Mouse (Mus musculus) G1E (cell line): ENCODE results near the gene Cldn4. TPM values are rescaled to one million over a fixed set of nuclear protein-coding genes. Genes with fewer than 3 reads are reported as not detected.

Experiments used
- ATAC-seq: 2 replicates; pipeline ENCODE4 v1.8.0; 2016; ENCODE audit warnings: mild to moderate bottlenecking; ENCODE audit not compliant: insufficient number of reproducible peaks, poor library complexity, low FRiP score, severe bottlenecking; ENCODE audit errors: extremely low read depth
- DNase-seq: peaks from one replicate; pipeline ENCODE4 v3.0.0; 2012; ENCODE audit warnings: low spot score
- H3K27me3 ChIP-seq: 2 replicates; pipeline ENCODE4 v1.6.1; 2012; ENCODE audit warnings: mild to moderate bottlenecking, low read length, inconsistent platforms; ENCODE audit not compliant: insufficient read depth
- H3K36me3 ChIP-seq: replicated peaks from 2 replicates; pipeline ENCODE3; 2012; ENCODE audit warnings: mild to moderate bottlenecking, inconsistent platforms
- H3K4me1 ChIP-seq: 2 replicates; pipeline ENCODE4 v1.6.1; 2012; ENCODE audit warnings: low read depth, low read length, inconsistent platforms, mixed read lengths; ENCODE audit not compliant: insufficient read depth
- H3K4me3 ChIP-seq: 2 replicates; pipeline ENCODE4 v1.5.1; 2012; ENCODE audit warnings: low read depth, mild to moderate bottlenecking, inconsistent platforms, low read length, moderate library complexity, mixed read lengths
- H3K9me3 ChIP-seq: replicated peaks from 2 replicates; pipeline ENCODE4 v1.6.1; 2012; ENCODE audit warnings: inconsistent platforms
- CTCF ChIP-seq: IDR thresholded peaks from 2 replicates; pipeline ENCODE4 v1.5.1; 2012; ENCODE audit warnings: low read depth, low read length, inconsistent platforms, mixed read lengths
- GATA1 ChIP-seq: IDR thresholded peaks from 2 replicates; pipeline ENCODE4 v1.6.1; 2012; ENCODE audit warnings: borderline replicate concordance, low read length, inconsistent platforms, mixed read lengths
- GATA2 ChIP-seq: IDR thresholded peaks from 2 replicates; pipeline ENCODE4 v1.6.1; 2012; ENCODE audit warnings: low read depth, low read length, inconsistent platforms, borderline replicate concordance
- POLR2AphosphoS5 ChIP-seq: IDR thresholded peaks from 2 replicates; pipeline ENCODE4 v1.6.1; 2012; ENCODE audit warnings: low read depth, low read length, inconsistent platforms; ENCODE audit not compliant: insufficient replicate concordance
- TAL1 ChIP-seq: conservative IDR thresholded peaks from 2 replicates; pipeline ENCODE4 v1.6.1; 2012; ENCODE audit warnings: low read depth, low read length, inconsistent platforms, mixed read lengths
- polyA plus RNA-seq: library from polyadenylated mRNA; stranded (reverse); fragments of >175 nt; gene quantifications from 2 replicates; pipeline ENCODE4 v1.2.3, GENCODE M21; 2012
- total RNA-seq, 2 experiments: library from RNA; stranded (forward) in 1 of 2; stranded (reverse) in 1 of 2; fragments of 200-1000 nt in 1 of 2; fragments of >200 nt in 1 of 2; fragmentation: Nextera tagmentation in 1 of 2; gene quantifications; 2 replicates each; pipeline ENCODE4 v1.2.3; 2014 to 2017

Gene Cldn4
- total and polyA plus RNA-seq, 3 experiments, result 0.22 TPM; not detected in 2

- Histone ChIP-seq H3K4me1 (peaks cover 7% of the 10 kb centered on the region), H3K9me3 (no peaks in the 10 kb centered on the region; the same call in 1 of the 2 replicates), H3K4me3 (no peak overlapping the region), H3K27me3 (peaks cover 16% of the 10 kb centered on the region), H3K36me3 (no peaks in the 10 kb centered on the region)
- peak; percentile 34; the same call in 1 of the 2 replicates for ATAC-seq
- peak; percentile 96 for TF ChIP-seq CTCF
- TF ChIP-seq TAL1, result no peak
- no peak for TF ChIP-seq POLR2AphosphoS5
- peak; percentile 81 for DNase-seq
Observed at GRCm38 (mm10) chr5:134907135-134907534, 39.6 kb downstream of the Cldn4 start.

GRCm38 (mm10) chr5:134906633-134907032 is 40.1 kb downstream of the Cldn4 start, which contains the start of gene Tmem270:
Tmem270 (minus strand) TSS chr5:134906733.
- no peak for ATAC-seq
- Histone ChIP-seq H3K27me3 (peaks cover 19% of the 10 kb centered on the region), H3K36me3 (no peaks in the 10 kb centered on the region), H3K9me3 (no peaks in the 10 kb centered on the region; the same call in 1 of the 2 replicates), H3K4me1 (peaks cover 7% of the 10 kb centered on the region), H3K4me3 (no peak within 1 kb of the TSS; the same call in 1 of the 2 replicates)
- TF ChIP-seq GATA2, result no peak
- no peak for TF ChIP-seq POLR2AphosphoS5
- TF ChIP-seq GATA1, result no peak
- TF ChIP-seq TAL1, result no peak
- no peak for TF ChIP-seq CTCF
- no peak for DNase-seq

GRCm38 (mm10) chr5:134901644-134902027 is 45.1 kb downstream of the Cldn4 start:
- Histone ChIP-seq H3K9me3 (no peaks in the 10 kb centered on the region; the same call in 1 of the 2 replicates), H3K4me1 (no peaks in the 10 kb centered on the region; the same call in 1 of the 2 replicates), H3K27me3 (peaks cover 55% of the 10 kb centered on the region), H3K4me3 (no peak overlapping the region), H3K36me3 (no peaks in the 10 kb centered on the region)
- ATAC-seq (no peak), DNase-seq (no peak)
- TF ChIP-seq POLR2AphosphoS5 (no peak), CTCF (no peak), TAL1 (no peak), GATA1 (no peak), GATA2 (no peak)

GRCm38 (mm10) chr5:134901012-134901643 is 45.6 kb downstream of the Cldn4 start:
- ATAC-seq, result no peak
- peaks cover 56% of the 10 kb centered on the region for H3K27me3 ChIP-seq
- H3K4me3 ChIP-seq, result no peak overlapping the region
- H3K4me1 ChIP-seq, result no peaks in the 10 kb centered on the region; the same call in 1 of the 2 replicates
- no peak for DNase-seq
- no peaks in the 10 kb centered on the region; the same call in 1 of the 2 replicates for H3K9me3 ChIP-seq
- no peaks in the 10 kb centered on the region for H3K36me3 ChIP-seq
- no peak for TF ChIP-seq TAL1
- TF ChIP-seq CTCF, result no peak
- no peak for TF ChIP-seq GATA1
- TF ChIP-seq POLR2AphosphoS5, result no peak
- TF ChIP-seq GATA2, result no peak

GRCm38 (mm10) chr5:134897596-134897995 is 49.1 kb downstream of the Cldn4 start:
- DNase-seq (no peak), ATAC-seq (no peak)
- TF ChIP-seq TAL1 (no peak), POLR2AphosphoS5 (no peak), CTCF (no peak), GATA2 (no peak), GATA1 (no peak)
- Histone ChIP-seq H3K9me3 (0 out of 2 replicates have a peak, but pooled peaks cover 3% of the 10 kb centered on the region), H3K36me3 (no peaks in the 10 kb centered on the region), H3K27me3 (peaks cover 50% of the 10 kb centered on the region), H3K4me3 (no peak overlapping the region), H3K4me1 (no peaks in the 10 kb centered on the region)

- no peak for DNase-seq
- TF ChIP-seq CTCF (no peak), TAL1 (no peak), GATA2 (no peak), POLR2AphosphoS5 (no peak), GATA1 (no peak)
- ATAC-seq, result no peak
Observed at GRCm38 (mm10) chr5:134896965-134897364, 49.8 kb downstream of the Cldn4 start.

More at GRCm38 (mm10) chr5:134896965-134897364, 49.8 kb downstream of the Cldn4 start:
- Histone ChIP-seq H3K9me3 (0 out of 2 replicates have a peak, but pooled peaks cover 3% of the 10 kb centered on the region), H3K4me1 (no peaks in the 10 kb centered on the region), H3K4me3 (no peak overlapping the region), H3K27me3 (peaks cover 46% of the 10 kb centered on the region), H3K36me3 (no peaks in the 10 kb centered on the region)
